Mouse (Mus musculus) MEL (cell line): ENCODE measurements around the gene Arhgdia. TPM values are rescaled to one million over a fixed set of nuclear protein-coding genes. Genes with fewer than 3 reads are reported as not detected.

Experiments
- DNase-seq: peaks from one replicate; pipeline ENCODE4 v3.0.0; 2011; ENCODE audit warnings: low read depth, low spot score
- H3K27ac ChIP-seq: 2 replicates; pipeline ENCODE4 v1.5.1; 2012; ENCODE audit warnings: low read depth, mild to moderate bottlenecking, control low read depth, low read length, moderate library complexity; ENCODE audit not compliant: control insufficient read depth
- H3K27me3 ChIP-seq, 2 experiments: fragments of 150-350 bp in 1 of 2; sonication (generic) in 1 of 2; 2 replicates each; pipeline ENCODE4 v1.6.1; 2012; ENCODE audit warnings: low read length in 2 of 2, mild to moderate bottlenecking in 2 of 2, improper control_type of control experiment in 1 of 2, moderate library complexity in 1 of 2; ENCODE audit not compliant: insufficient read depth in 2 of 2, control insufficient read depth in 1 of 2
- H3K36me3 ChIP-seq, 2 experiments: 2 replicates each; pipeline ENCODE4 v1.6.1; 2012 to 2014; ENCODE audit warnings: low read length in 2 of 2, improper control_type of control experiment in 1 of 2, inconsistent platforms in 1 of 2, mild to moderate bottlenecking in 1 of 2; ENCODE audit not compliant: insufficient read depth in 2 of 2, control insufficient read depth in 1 of 2
- H3K4me1 ChIP-seq, 2 experiments: fragments of 150-350 bp in 1 of 2; sonication (generic) in 1 of 2; 2 replicates each; pipeline ENCODE4 v1.6.1; 2012; ENCODE audit warnings: low read length in 2 of 2, improper control_type of control experiment in 1 of 2, mild to moderate bottlenecking in 1 of 2; ENCODE audit not compliant: insufficient read depth in 2 of 2, control insufficient read depth in 1 of 2
- H3K4me3 ChIP-seq, 2 experiments: fragments of 150-350 bp in 1 of 2; sonication (generic) in 1 of 2; 2 replicates each; pipeline ENCODE4 v1.5.1; 2012; ENCODE audit warnings: low read depth in 2 of 2, low read length in 2 of 2, mild to moderate bottlenecking in 2 of 2, moderate library complexity in 2 of 2, control low read depth in 1 of 2, improper control_type of control experiment in 1 of 2; ENCODE audit not compliant: control insufficient read depth in 1 of 2, insufficient read depth in 1 of 2
- H3K79me2 ChIP-seq: 2 replicates; pipeline ENCODE4 v1.6.1; 2012; ENCODE audit warnings: mild to moderate bottlenecking, low read length, moderate library complexity; ENCODE audit not compliant: control insufficient read depth, poor library complexity, insufficient read depth
- H3K9ac ChIP-seq: 2 replicates; pipeline ENCODE4 v1.6.1; 2012; ENCODE audit warnings: low read depth, mild to moderate bottlenecking, control low read depth, low read length, moderate library complexity; ENCODE audit not compliant: control insufficient read depth, poor library complexity, severe bottlenecking
- H3K9me3 ChIP-seq: fragments of 150-350 bp; sonication (generic); replicated peaks from 2 replicates; pipeline ENCODE4 v1.6.1; 2012; ENCODE audit warnings: mild to moderate bottlenecking, low read length, improper control_type of control experiment, moderate library complexity; ENCODE audit not compliant: insufficient read depth
- CHD1 ChIP-seq: IDR thresholded peaks from 2 replicates; pipeline ENCODE4 v1.6.1; 2012; ENCODE audit warnings: low read depth, mild to moderate bottlenecking, inconsistent platforms, low read length, improper control_type of control experiment
- CHD2 ChIP-seq: IDR thresholded peaks from 2 replicates; pipeline ENCODE4 v1.6.1; 2011; ENCODE audit warnings: low read length, improper control_type of control experiment
- CTCF ChIP-seq, 3 experiments: IDR thresholded peaks in 2 of 3; conservative IDR thresholded peaks in 1 of 3; 2 replicates each; pipeline ENCODE4 v1.5.1; 2011 to 2012; ENCODE audit warnings: low read length in 3 of 3, low read depth in 2 of 3, mild to moderate bottlenecking in 2 of 3, improper control_type of control experiment in 1 of 3, inconsistent platforms in 1 of 3, mixed read lengths in 1 of 3, moderate library complexity in 1 of 3; ENCODE audit not compliant: control insufficient read depth in 1 of 3, insufficient read depth in 1 of 3, poor library complexity in 1 of 3, severe bottlenecking in 1 of 3
- E2F4 ChIP-seq: IDR thresholded peaks from 2 replicates; pipeline ENCODE4 v1.6.1; 2011; ENCODE audit warnings: low read depth, low read length, improper control_type of control experiment, borderline replicate concordance
- ELF1 ChIP-seq: IDR thresholded peaks from 2 replicates; pipeline ENCODE4 v1.6.1; 2014; ENCODE audit warnings: low read depth, mild to moderate bottlenecking, inconsistent platforms, low read length, improper control_type of control experiment, moderate library complexity
- EP300 ChIP-seq, 2 experiments: IDR thresholded peaks; 2 replicates each; pipeline ENCODE4 v1.6.1; 2011; ENCODE audit warnings: improper control_type of control experiment in 2 of 2, low read length in 2 of 2, low read depth in 1 of 2, mild to moderate bottlenecking in 1 of 2
- ETS1 ChIP-seq: IDR thresholded peaks from 2 replicates; pipeline ENCODE4 v1.6.1; 2012; ENCODE audit warnings: low read depth, mild to moderate bottlenecking, inconsistent platforms, low read length, improper control_type of control experiment, moderate library complexity
- GABPA ChIP-seq: IDR thresholded peaks from 2 replicates; pipeline ENCODE4 v1.6.1; 2012; ENCODE audit warnings: low read depth, mild to moderate bottlenecking, inconsistent platforms, low read length, improper control_type of control experiment, moderate library complexity
- GATA1 ChIP-seq: IDR thresholded peaks from 2 replicates; pipeline ENCODE4 v1.6.1; 2011; ENCODE audit warnings: low read depth, low read length, improper control_type of control experiment
- MAFK ChIP-seq: IDR thresholded peaks from 2 replicates; pipeline ENCODE4 v1.6.1; 2011; ENCODE audit warnings: low read depth, mild to moderate bottlenecking, low read length, improper control_type of control experiment, borderline replicate concordance
- MAX ChIP-seq: IDR thresholded peaks from 2 replicates; pipeline ENCODE4 v1.6.1; 2011; ENCODE audit warnings: low read length, improper control_type of control experiment
- MEF2A ChIP-seq: IDR thresholded peaks from 2 replicates; pipeline ENCODE4 v1.6.1; 2014; ENCODE audit warnings: low read depth, mild to moderate bottlenecking, inconsistent platforms, low read length, improper control_type of control experiment; ENCODE audit not compliant: poor library complexity, insufficient replicate concordance, severe bottlenecking; ENCODE audit errors: extremely low read depth
- MYB ChIP-seq: IDR thresholded peaks from 2 replicates; pipeline ENCODE4 v1.6.1; 2011; ENCODE audit warnings: mild to moderate bottlenecking, low read depth, low read length, improper control_type of control experiment
- MYC ChIP-seq: IDR thresholded peaks from 2 replicates; pipeline ENCODE4 v1.6.1; 2011; ENCODE audit warnings: low read depth, mild to moderate bottlenecking, low read length, improper control_type of control experiment, moderate library complexity
- NRF1 ChIP-seq: IDR thresholded peaks from 2 replicates; pipeline ENCODE4 v1.6.1; 2014; ENCODE audit warnings: low read depth, mild to moderate bottlenecking, inconsistent platforms, low read length, improper control_type of control experiment, moderate library complexity; ENCODE audit not compliant: poor library complexity, insufficient read depth, severe bottlenecking
- POLR2A ChIP-seq, 2 experiments: IDR thresholded peaks; 2 replicates each; pipeline ENCODE4 v1.6.1; 2011 to 2012; ENCODE audit warnings: low read length in 2 of 2, mild to moderate bottlenecking in 2 of 2, control low read depth in 1 of 2, improper control_type of control experiment in 1 of 2, low read depth in 1 of 2, moderate library complexity in 1 of 2; ENCODE audit not compliant: control insufficient read depth in 1 of 2, insufficient read depth in 1 of 2, poor library complexity in 1 of 2
- POLR2AphosphoS2 ChIP-seq: IDR thresholded peaks from 2 replicates; pipeline ENCODE4 v1.6.1; 2011; ENCODE audit warnings: low read length, improper control_type of control experiment
- RCOR1 ChIP-seq: IDR thresholded peaks from 2 replicates; pipeline ENCODE4 v1.6.1; 2012; ENCODE audit warnings: low read depth, mild to moderate bottlenecking, inconsistent platforms, low read length, improper control_type of control experiment
- SMC3 ChIP-seq: IDR thresholded peaks from 2 replicates; pipeline ENCODE4 v1.6.1; 2011; ENCODE audit warnings: low read depth, low read length, improper control_type of control experiment
- TCF12 ChIP-seq: IDR thresholded peaks from 2 replicates; pipeline ENCODE4 v1.6.1; 2014; ENCODE audit warnings: low read depth, mild to moderate bottlenecking, inconsistent platforms, low read length, improper control_type of control experiment, moderate library complexity
- UBTF ChIP-seq: IDR thresholded peaks from 2 replicates; pipeline ENCODE4 v1.6.1; 2012; ENCODE audit warnings: low read depth, mild to moderate bottlenecking, inconsistent platforms, low read length, improper control_type of control experiment, moderate library complexity, borderline replicate concordance; ENCODE audit not compliant: insufficient read depth
- ZC3H11A ChIP-seq: IDR thresholded peaks from 2 replicates; pipeline ENCODE4 v1.6.1; 2012; ENCODE audit warnings: low read depth, mild to moderate bottlenecking, inconsistent platforms, low read length, improper control_type of control experiment
- ZKSCAN1 ChIP-seq: IDR thresholded peaks from 2 replicates; pipeline ENCODE4 v1.6.1; 2012; ENCODE audit warnings: low read depth, mild to moderate bottlenecking, inconsistent platforms, low read length, improper control_type of control experiment, moderate library complexity
- ZNF384 ChIP-seq: IDR thresholded peaks from 2 replicates; pipeline ENCODE4 v1.6.1; 2012; ENCODE audit warnings: low read depth, mild to moderate bottlenecking, inconsistent platforms, low read length, improper control_type of control experiment
- polyA plus RNA-seq, 2 experiments: library from polyadenylated mRNA; stranded (reverse) in 1 of 2; unstranded in 1 of 2; fragments of >175 nt in 1 of 2; fragments of >200 nt in 1 of 2; gene quantifications; 2 replicates each; pipeline versions ENCODE4 v1.2.1 to v1.2.4; 2012; ENCODE audit warnings: low replicate concordance in 2 of 2, low read depth in 1 of 2; ENCODE audit not compliant: insufficient read length in 2 of 2, insufficient read depth in 1 of 2, missing spikeins in 1 of 2
- total RNA-seq: library from RNA; depleted of rRNA; stranded (reverse); fragments of 300-350 nt; gene quantifications from 2 replicates; pipeline ENCODE4 v1.2.3, GENCODE M21; 2012

The Arhgdia gene
- total and polyA plus RNA-seq, 3 experiments = 364 to 821 (median 601) TPM

GRCm38 (mm10) chr11:120545964-120546363, 35.5 kb downstream of the Arhgdia start:
- TF ChIP-seq ELF1 (no peak), MYC (no peak), POLR2A (IDR thresholded peaks at IDR 0.05; ENCODE audit: control insufficient read depth in 1 of 2, insufficient read depth in 1 of 2, low read depth in 1 of 2, low read length in 2 of 2, poor library complexity in 1 of 2) (no peak), CHD2 (no peak), GATA1 (no peak), POLR2AphosphoS2 (no peak), MAFK (no peak), EP300 (IDR thresholded peaks at IDR 0.05; ENCODE audit: low read depth in 1 of 2, low read length in 2 of 2) (no peak), NRF1 (no peak), GABPA (no peak), RCOR1 (no peak), SMC3 (no peak), CTCF (IDR thresholded peaks at IDR 0.05 in 2 of 3, conservative IDR thresholded peaks at IDR 0.05 in 1 of 3; ENCODE audit: control insufficient read depth in 1 of 3, insufficient read depth in 1 of 3, low read depth in 2 of 3, low read length in 3 of 3, poor library complexity in 1 of 3, severe bottlenecking in 1 of 3) (no peak), UBTF (no peak), E2F4 (no peak), ZKSCAN1 (no peak), ZNF384 (no peak), MAX (no peak), MYB (no peak), ZC3H11A (no peak)
- no peak overlapping the region for H3K9ac ChIP-seq
- H3K27ac ChIP-seq = no peak overlapping the region
- no peak overlapping the region for H3K4me3 ChIP-seq
- no peak for DNase-seq
- H3K9me3 ChIP-seq = no peaks in the 10 kb centered on the region
- peaks cover 14% of the 10 kb centered on the region for H3K79me2 ChIP-seq
- H3K4me1 ChIP-seq = peaks cover 7 to 19% of the 10 kb centered on the region in 2 experiments
- H3K36me3 ChIP-seq = peaks cover 0 to 8% of the 10 kb centered on the region in 2 experiments; a peak in 3 of 4 replicates
- H3K27me3 ChIP-seq = no peaks in the 10 kb centered on the region

- no peak overlapping the region for H3K9ac ChIP-seq
- no peaks in the 10 kb centered on the region for H3K9me3 ChIP-seq
- no peak overlapping the region for H3K4me3 ChIP-seq
- H3K27me3 ChIP-seq = no peaks in the 10 kb centered on the region
- H3K4me1 ChIP-seq = peaks cover 0 to 12% of the 10 kb centered on the region in 2 experiments; a peak in 1 of 4 replicates
- no peak for TF ChIP-seq RCOR1
- TF ChIP-seq ZKSCAN1 = no peak
- no peak for TF ChIP-seq ELF1
- TF ChIP-seq TCF12 = no peak
- no peak for TF ChIP-seq ETS1
- TF ChIP-seq SMC3 = no peak
- no peak for TF ChIP-seq EP300 (IDR thresholded peaks at IDR 0.05; ENCODE audit: low read depth in 1 of 2, low read length in 2 of 2)
- no peak for TF ChIP-seq E2F4
- TF ChIP-seq CHD1 = no peak
- no peak for TF ChIP-seq MAFK
- no peak for TF ChIP-seq ZC3H11A
- no peak for TF ChIP-seq POLR2AphosphoS2
- no peak for TF ChIP-seq ZNF384
- no peak for TF ChIP-seq MEF2A
- TF ChIP-seq CHD2 = no peak
- TF ChIP-seq NRF1 = no peak
- no peak overlapping the region for H3K27ac ChIP-seq
- no peak for DNase-seq
- H3K79me2 ChIP-seq = no peaks in the 10 kb centered on the region
- H3K36me3 ChIP-seq = no peaks in the 10 kb centered on the region; a peak in 1 of 4 replicates
Measured at GRCm38 (mm10) chr11:120542376-120542775, 39.0 kb downstream of the Arhgdia start.
